Mouse (Mus musculus) MEL (cell line): ENCODE measurements around the gene Slc26a9.

ENCODE experiments used
- POLR2A ChIP-seq, 2 experiments: IDR thresholded peaks; 2 replicates each; pipeline ENCODE4 v1.6.1; 2011 to 2012; ENCODE audit warnings: low read length in 2 of 2, mild to moderate bottlenecking in 2 of 2, control low read depth in 1 of 2, improper control_type of control experiment in 1 of 2, low read depth in 1 of 2, moderate library complexity in 1 of 2; ENCODE audit not compliant: control insufficient read depth in 1 of 2, insufficient read depth in 1 of 2, poor library complexity in 1 of 2
- TAL1 ChIP-seq: IDR thresholded peaks from 2 replicates; pipeline ENCODE4 v1.6.1; 2012; ENCODE audit warnings: mild to moderate bottlenecking, inconsistent platforms, low read length, moderate library complexity, mixed read lengths

GRCm38 (mm10) chr1:131749706-131750545 is 6.1 kb downstream of the Slc26a9 start:
- TF ChIP-seq TAL1 (no peak), POLR2A (IDR thresholded peaks at IDR 0.05; ENCODE audit: control insufficient read depth in 1 of 2, insufficient read depth in 1 of 2, low read depth in 1 of 2, low read length in 2 of 2, poor library complexity in 1 of 2) (no peak)
